Mouse (Mus musculus) liver, postnatal 0 days (tissue): ENCODE data around the gene Nr1i3. TPM values are rescaled to one million over a fixed set of nuclear protein-coding genes. Genes with fewer than 3 reads are reported as not detected.

Source experiments
- ATAC-seq: fragments of 200-750 bp; cut with Nextera tagmentation; 2 replicates; pipeline ENCODE4 v1.8.0; 2017; ENCODE audit warnings: mild to moderate bottlenecking, moderate library complexity
- DNase-seq: peaks from one replicate; pipeline ENCODE4 v3.0.0-alpha.2; 2016
- H3K27ac ChIP-seq: fragments of 300-500 bp; sonication (generic); 2 replicates; pipeline ENCODE4 v1.5.1; 2014; ENCODE audit warnings: antibody characterized with exemption, moderate library complexity, mild to moderate bottlenecking, low read depth
- H3K27me3 ChIP-seq: fragments of 300-500 bp; sonication (generic); 2 replicates; pipeline ENCODE4 v1.6.1; 2014; ENCODE audit warnings: low read length, control low read depth, mixed read lengths; ENCODE audit not compliant: insufficient read depth
- H3K36me3 ChIP-seq: fragments of 300-500 bp; sonication (generic); replicated peaks from 2 replicates; pipeline ENCODE4 v1.6.1; 2014; ENCODE audit warnings: mild to moderate bottlenecking, control low read depth, low read length, moderate library complexity, mixed read lengths; ENCODE audit not compliant: insufficient read depth
- H3K4me1 ChIP-seq: fragments of 300-500 bp; sonication (generic); 2 replicates; pipeline ENCODE4 v1.6.1; 2014; ENCODE audit warnings: antibody characterized with exemption, mild to moderate bottlenecking, control low read depth; ENCODE audit not compliant: insufficient read depth
- H3K4me2 ChIP-seq: fragments of 300-500 bp; sonication (generic); 2 replicates; pipeline ENCODE4 v1.6.1; 2014; ENCODE audit warnings: low read depth, mild to moderate bottlenecking, low read length, moderate library complexity, mixed read lengths
- H3K4me3 ChIP-seq: fragments of 300-500 bp; sonication (generic); 2 replicates; pipeline ENCODE4 v1.5.1; 2014; ENCODE audit warnings: low read depth, low read length
- H3K9ac ChIP-seq: fragments of 300-500 bp; sonication (generic); replicated peaks from 2 replicates; pipeline ENCODE4 v1.6.1; 2014; ENCODE audit warnings: mild to moderate bottlenecking, moderate library complexity
- H3K9me3 ChIP-seq: fragments of 300-500 bp; sonication (generic); 2 replicates; pipeline ENCODE4 v1.6.1; 2016; ENCODE audit warnings: mild to moderate bottlenecking, control low read depth, low read length, mixed read lengths
- CTCF ChIP-seq: sonication (generic); IDR thresholded peaks from 2 replicates; pipeline ENCODE4 v1.5.1; 2016; ENCODE audit warnings: antibody characterized with exemption, low read depth
- EP300 ChIP-seq: IDR thresholded peaks from 2 replicates; pipeline ENCODE4 v1.6.1; 2016; ENCODE audit warnings: antibody characterized with exemption, low read depth, mild to moderate bottlenecking
- WGBS: fragments of 180-500 bp; shearing (Covaris S2); extraction: QIAGEN DNeasy Blood & Tissue Kit; methylation state at CpG from one replicate; pipeline ENCODE4 v1.1.7; 2014; ENCODE audit not compliant: insufficient replicate concordance; 5-methylcytosine and 5-hydroxymethylcytosine counted together
- polyA plus RNA-seq: library from polyadenylated mRNA; unstranded; fragments of >200 nt; fragmentation: Nextera tagmentation; extraction: Ambion mirVana; gene quantifications from 2 replicates; pipeline ENCODE4 v1.2.1, GENCODE M21; 2015

Nr1i3 gene
- polyA plus RNA-seq, 1 experiment from 2014 or later, result 53.1 TPM

DNA sequence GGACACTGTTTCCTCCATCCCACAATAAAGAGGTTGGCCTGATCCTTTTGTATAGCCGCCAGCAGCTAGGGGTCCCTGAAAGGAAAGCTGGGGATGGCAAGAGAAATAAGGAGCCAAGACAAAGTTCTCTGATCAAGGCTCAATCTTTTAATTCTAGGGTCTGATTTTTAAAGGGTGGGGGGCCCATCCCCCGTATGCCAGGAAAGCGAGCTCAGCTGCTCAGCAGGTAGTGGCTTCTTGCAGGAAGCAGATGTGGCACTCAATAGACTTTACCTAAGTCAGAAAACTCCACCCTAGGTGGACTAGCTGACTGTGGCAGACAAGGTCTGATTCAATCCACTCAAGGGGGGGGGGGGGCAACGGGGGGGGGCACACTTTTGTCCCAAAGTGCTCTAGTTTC lies 13.0 kb downstream of the Nr1i3 start:
- Histone ChIP-seq H3K27me3 (no peaks in the 10 kb centered on the region), H3K9me3 (no peaks in the 10 kb centered on the region), H3K36me3 (no peaks in the 10 kb centered on the region), H3K4me3 (peak overlapping the region; percentile 50), H3K27ac (peak overlapping the region; percentile 95), H3K9ac (no peak overlapping the region), H3K4me1 (peaks cover 24% of the 10 kb centered on the region), H3K4me2 (peak overlapping the region; percentile 63)
- WGBS, result 41% methylated on average over 4 of the region's 4 CpGs
- ATAC-seq, result no peak
- no peak for DNase-seq
- TF ChIP-seq CTCF (no peak), EP300 (no peak)

DNA sequence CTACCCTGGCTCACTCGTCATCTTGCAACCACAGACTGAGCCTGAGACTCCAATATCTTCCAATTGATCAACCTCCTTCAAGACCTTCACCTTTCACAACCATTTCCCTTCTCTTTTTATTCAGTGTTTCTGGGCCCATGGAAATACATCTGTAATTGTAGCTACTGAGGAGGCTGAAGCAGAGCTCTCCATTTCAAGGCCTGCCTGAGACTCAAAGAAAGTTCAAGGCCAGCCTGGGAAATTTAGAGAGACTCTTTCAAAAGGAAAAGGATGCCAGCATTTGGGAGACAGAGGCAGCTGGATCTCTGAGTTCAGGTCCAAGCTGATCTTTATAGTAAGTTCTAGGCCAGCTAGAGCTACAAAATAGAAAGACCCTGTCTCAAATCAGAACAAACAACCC lies 14.1 kb downstream of the Nr1i3 start:
- WGBS, result 43% methylated on average over 1 of the region's 1 CpGs
- no peak overlapping the region for H3K9ac ChIP-seq
- peak overlapping the region; percentile 95; the same call in 1 of the 2 replicates for H3K27ac ChIP-seq
- no peak overlapping the region for H3K4me3 ChIP-seq
- H3K27me3 ChIP-seq, result no peaks in the 10 kb centered on the region
- no peaks in the 10 kb centered on the region for H3K36me3 ChIP-seq
- H3K4me2 ChIP-seq, result no peak overlapping the region
- no peaks in the 10 kb centered on the region for H3K9me3 ChIP-seq
- peaks cover 24% of the 10 kb centered on the region for H3K4me1 ChIP-seq
- no peak for TF ChIP-seq EP300
- no peak for TF ChIP-seq CTCF
- DNase-seq (no peak), ATAC-seq (no peak)

GRCm38 (mm10) chr1:171229750-171230149 lies 16.0 kb downstream of the Nr1i3 start:
- peaks cover 9% of the 10 kb centered on the region for H3K36me3 ChIP-seq
- H3K9me3 ChIP-seq, result no peaks in the 10 kb centered on the region
- no peak overlapping the region for H3K4me2 ChIP-seq
- no peak overlapping the region for H3K4me3 ChIP-seq
- H3K9ac ChIP-seq, result no peak overlapping the region
- peaks cover 23% of the 10 kb centered on the region for H3K4me1 ChIP-seq
- ATAC-seq, result no peak
- no peak for DNase-seq
- no peak overlapping the region for H3K27ac ChIP-seq
- TF ChIP-seq EP300 (no peak), CTCF (no peak)
- H3K27me3 ChIP-seq, result no peaks in the 10 kb centered on the region
- WGBS, result 71% methylated on average over 6 of the region's 6 CpGs

DNA sequence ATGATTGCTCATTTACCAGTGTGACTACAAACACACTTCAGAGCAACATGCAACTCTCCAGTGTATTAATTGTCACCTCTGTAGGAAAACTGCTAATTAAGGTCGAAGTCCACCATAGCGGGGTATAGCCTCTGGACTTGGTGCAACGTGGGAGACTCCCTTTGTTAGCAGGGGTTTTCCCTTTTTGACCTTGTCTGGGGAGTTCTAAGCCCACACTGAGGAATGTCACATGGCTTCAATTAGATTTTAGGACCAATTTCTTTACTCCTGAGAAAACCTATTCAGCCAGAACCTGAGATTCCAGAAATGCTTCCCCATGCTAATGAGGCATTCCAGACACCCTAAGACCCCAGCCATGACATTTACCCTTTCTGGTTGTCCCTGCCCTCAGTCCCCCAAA lies 16.4 kb downstream of the Nr1i3 start:
- no peak overlapping the region for H3K4me3 ChIP-seq
- no peaks in the 10 kb centered on the region for H3K9me3 ChIP-seq
- H3K36me3 ChIP-seq, result peaks cover 12% of the 10 kb centered on the region
- no peak overlapping the region for H3K27ac ChIP-seq
- H3K27me3 ChIP-seq, result no peaks in the 10 kb centered on the region
- 76% methylated on average over 3 of the region's 3 CpGs for WGBS
- DNase-seq (no peak), ATAC-seq (no peak)
- H3K4me2 ChIP-seq, result no peak overlapping the region
- peaks cover 23% of the 10 kb centered on the region for H3K4me1 ChIP-seq
- TF ChIP-seq CTCF, result no peak
- TF ChIP-seq EP300, result no peak
- no peak overlapping the region for H3K9ac ChIP-seq

DNA sequence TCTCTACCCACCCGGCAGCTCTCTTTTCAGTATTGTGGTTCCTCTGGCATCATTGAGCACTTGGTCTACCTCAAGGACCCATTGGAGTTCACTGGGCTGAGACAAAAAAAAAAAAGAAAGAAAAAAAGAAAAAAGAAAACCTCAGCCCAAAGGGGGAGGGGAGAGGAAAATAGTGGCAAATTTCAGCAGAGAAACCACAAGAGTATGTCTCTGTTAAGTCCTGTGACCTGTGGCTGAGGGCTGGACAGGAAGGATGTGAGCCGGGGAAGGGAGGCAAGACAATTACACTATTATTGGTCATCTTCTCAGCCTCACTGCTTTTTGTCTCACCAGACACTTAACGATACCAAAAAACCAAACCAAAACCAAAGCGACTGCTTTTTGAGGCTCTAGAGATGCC lies 18.1 kb downstream of the Nr1i3 start:
- Histone ChIP-seq H3K9me3 (no peaks in the 10 kb centered on the region), H3K27me3 (no peaks in the 10 kb centered on the region), H3K4me1 (peaks cover 23% of the 10 kb centered on the region), H3K36me3 (peaks cover 27% of the 10 kb centered on the region), H3K4me2 (peak overlapping the region; percentile 51), H3K27ac (peak overlapping the region; percentile 82), H3K4me3 (peak overlapping the region; percentile 48), H3K9ac (no peak overlapping the region)
- no peak for DNase-seq
- TF ChIP-seq EP300 (no peak), CTCF (no peak)
- WGBS, result 30% methylated on average over 4 of the region's 4 CpGs
- ATAC-seq, result no peak

DNA sequence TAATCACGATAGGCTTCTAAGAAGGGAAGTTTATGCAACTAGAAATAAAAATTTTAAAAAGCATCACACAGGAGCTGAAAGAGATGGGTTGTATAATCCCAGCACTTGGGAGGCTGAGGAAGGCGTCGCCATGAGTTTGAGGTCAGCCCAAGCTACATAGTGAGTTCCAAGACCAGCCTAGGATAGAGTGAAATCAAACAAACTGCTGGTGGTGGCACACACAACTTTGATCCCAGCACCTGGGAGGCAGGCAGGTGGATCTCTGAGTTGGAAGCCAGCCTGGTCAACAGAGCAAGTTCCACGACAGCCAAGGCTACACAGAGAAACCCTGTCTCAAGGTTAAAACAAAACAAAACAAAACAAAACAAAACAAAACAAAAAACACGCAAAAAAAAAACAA lies 18.6 kb downstream of the Nr1i3 start:
- peak overlapping the region; percentile 48 for H3K4me3 ChIP-seq
- no peak overlapping the region for H3K9ac ChIP-seq
- H3K36me3 ChIP-seq, result peaks cover 31% of the 10 kb centered on the region
- ATAC-seq (no peak), DNase-seq (no peak)
- H3K27me3 ChIP-seq, result no peaks in the 10 kb centered on the region
- H3K4me1 ChIP-seq, result peaks cover 23% of the 10 kb centered on the region
- no peak for TF ChIP-seq CTCF
- TF ChIP-seq EP300, result no peak
- peak overlapping the region; percentile 51 for H3K4me2 ChIP-seq
- no peaks in the 10 kb centered on the region for H3K9me3 ChIP-seq
- 53% methylated on average over 5 of the region's 5 CpGs for WGBS
- peak overlapping the region; percentile 82 for H3K27ac ChIP-seq
